Mouse (Mus musculus): ENCODE data around the gene Plet1.

GRCm38 (mm10) chr9:50537295-50537694 lies 43.0 kb downstream of the Plet1 start:
- TF ChIP-seq CTCF (IDR thresholded peaks at IDR 0.05; ENCODE audit: low read depth) (no peak), EP300 (optimal IDR thresholded peaks at IDR 0.05) (no peak)

Measured in stomach, postnatal 0 days (tissue).